Mouse (Mus musculus) small intestine, adult 2 months (tissue): Measurements from ENCODE around the gene Fam187a. TPM values are rescaled to one million over a fixed set of nuclear protein-coding genes. Genes with fewer than 3 reads are reported as not detected.

Source experiments
- H3K27ac ChIP-seq: fragments of 200-500 bp; 2 replicates; pipeline ENCODE4 v1.5.1; 2012; ENCODE audit warnings: low read depth, low read length, control low read depth, inconsistent platforms; ENCODE audit not compliant: insufficient read depth
- H3K27me3 ChIP-seq: fragments of 200-500 bp; 2 replicates; pipeline ENCODE4 v1.6.1; 2012; ENCODE audit warnings: mild to moderate bottlenecking, moderate library complexity, low read length, inconsistent platforms; ENCODE audit not compliant: control insufficient read depth, insufficient read depth
- H3K36me3 ChIP-seq: fragments of 200-500 bp; 2 replicates; pipeline ENCODE4 v1.6.1; 2012; ENCODE audit warnings: mild to moderate bottlenecking, low read length, control low read depth, inconsistent platforms; ENCODE audit not compliant: control insufficient read depth, insufficient read depth
- H3K4me1 ChIP-seq: fragments of 200-500 bp; 2 replicates; pipeline ENCODE4 v1.6.1; 2012; ENCODE audit warnings: low read length, inconsistent platforms, mixed read lengths; ENCODE audit not compliant: control insufficient read depth, insufficient read depth, insufficient read length
- H3K4me3 ChIP-seq: fragments of 200-500 bp; 2 replicates; pipeline ENCODE4 v1.5.1; 2012; ENCODE audit warnings: low read depth, mild to moderate bottlenecking, control low read depth, inconsistent platforms, low read length, moderate library complexity
- CTCF ChIP-seq: fragments of 200-500 bp; IDR thresholded peaks from 2 replicates; pipeline ENCODE4 v1.5.1; 2012; ENCODE audit warnings: low read depth, mild to moderate bottlenecking, control low read depth, inconsistent platforms, low read length, moderate library complexity, mixed read lengths; ENCODE audit not compliant: insufficient replicate concordance, insufficient read length; ENCODE audit errors: extremely low read depth
- POLR2A ChIP-seq: fragments of 200-500 bp; IDR thresholded peaks from 2 replicates; pipeline ENCODE4 v1.6.1; 2012; ENCODE audit warnings: low read depth, mild to moderate bottlenecking, control low read depth, inconsistent platforms, low read length, moderate library complexity
- whole genome bisulfite sequencing: fragments of 180-500 bp; shearing (Covaris S2); methylation state at CpG from one replicate; pipeline ENCODE4 v1.1.7; 2018; 5-methylcytosine and 5-hydroxymethylcytosine counted together
- polyA plus RNA-seq: library from polyadenylated mRNA; depleted of rRNA; stranded (reverse); fragments of >200 nt; gene quantifications from 2 replicates; pipeline ENCODE4 v1.2.3, GENCODE M21; 2012

Fam187a gene
- polyA plus RNA-seq, 1 experiment, result not detected

GRCm38 (mm10) chr11:102880585-102881313 lies 4.2 kb upstream of the Fam187a start, which contains the start of the genes Eftud2 and Ccdc103:
Gene Eftud2 (minus strand): TSS chr11:102880985.
Gene Ccdc103 (plus strand): TSS chr11:102881204.
- H3K27ac ChIP-seq, result peak within 1 kb of the TSS; percentile 89
- under 1% methylated on average over 62 of the region's 62 CpGs for WGBS
- H3K27me3 ChIP-seq, result no peaks in the 10 kb centered on the region
- peaks cover 10% of the 10 kb centered on the region; the same call in 1 of the 2 replicates for H3K4me1 ChIP-seq
- H3K4me3 ChIP-seq, result peak within 1 kb of the TSS; percentile 85
- TF ChIP-seq POLR2A, result peak; percentile 68
- TF ChIP-seq CTCF, result no peak
- peaks cover 10% of the 10 kb centered on the region for H3K36me3 ChIP-seq

GRCm38 (mm10) chr11:102881314-102882198 lies 3.4 kb upstream of the Fam187a start:
- Histone ChIP-seq H3K27ac (no peak overlapping the region), H3K4me3 (peak overlapping the region; percentile 85), H3K4me1 (peaks cover 10% of the 10 kb centered on the region; the same call in 1 of the 2 replicates), H3K27me3 (no peaks in the 10 kb centered on the region), H3K36me3 (peaks cover 8% of the 10 kb centered on the region)
- WGBS, result 10% methylated on average over 13 of the region's 13 CpGs
- TF ChIP-seq POLR2A (no peak), CTCF (no peak)

GRCm38 (mm10) chr11:102887433-102887832 lies 2.5 kb downstream of the Fam187a start:
- no peaks in the 10 kb centered on the region for H3K36me3 ChIP-seq
- TF ChIP-seq CTCF (no peak), POLR2A (no peak)
- no peak overlapping the region for H3K4me3 ChIP-seq
- no peak overlapping the region for H3K27ac ChIP-seq
- WGBS, result 75% methylated on average over 5 of the region's 5 CpGs
- H3K4me1 ChIP-seq, result peaks cover 4% of the 10 kb centered on the region; the same call in 1 of the 2 replicates
- H3K27me3 ChIP-seq, result no peaks in the 10 kb centered on the region

GRCm38 (mm10) chr11:102888135-102888534 lies 3.2 kb downstream of the Fam187a start:
- no peaks in the 10 kb centered on the region for H3K36me3 ChIP-seq
- H3K4me1 ChIP-seq, result peaks cover 5% of the 10 kb centered on the region; the same call in 1 of the 2 replicates
- WGBS, result 46% methylated on average over 3 of the region's 3 CpGs
- H3K27ac ChIP-seq, result no peak overlapping the region
- no peak overlapping the region for H3K4me3 ChIP-seq
- H3K27me3 ChIP-seq, result no peaks in the 10 kb centered on the region
- no peak for TF ChIP-seq CTCF
- no peak for TF ChIP-seq POLR2A

GRCm38 (mm10) chr11:102890096-102890495 lies 5.1 kb downstream of the Fam187a start:
- whole genome bisulfite sequencing, result 73% methylated on average over 5 of the region's 5 CpGs
- H3K27me3 ChIP-seq, result no peaks in the 10 kb centered on the region

GRCm38 (mm10) chr11:102893015-102893651 lies 8.2 kb downstream of the Fam187a start:
- Histone ChIP-seq H3K27me3 (no peaks in the 10 kb centered on the region), H3K27ac (no peak overlapping the region), H3K4me3 (peak overlapping the region; percentile 62), H3K36me3 (no peaks in the 10 kb centered on the region), H3K4me1 (peaks cover 7% of the 10 kb centered on the region; the same call in 1 of the 2 replicates)
- TF ChIP-seq CTCF (peak; percentile 91), POLR2A (no peak)
- 3% methylated on average over 43 of the region's 43 CpGs for WGBS

More at GRCm38 (mm10) chr11:102890096-102890495, 5.1 kb downstream of the Fam187a start:
- TF ChIP-seq POLR2A, result no peak
- no peak for TF ChIP-seq CTCF
- Histone ChIP-seq H3K4me3 (no peak overlapping the region), H3K4me1 (peaks cover 10% of the 10 kb centered on the region; the same call in 1 of the 2 replicates), H3K27ac (no peak overlapping the region), H3K36me3 (no peaks in the 10 kb centered on the region)
